Mouse (Mus musculus) layer of hippocampus, adult 18-20 months (tissue): ENCODE data around the gene Emsy. TPM values are rescaled to one million over a fixed set of nuclear protein-coding genes. Genes with fewer than 3 reads are reported as not detected.

Source experiments
- DNase-seq, 2 experiments: peaks; one replicate each; pipeline ENCODE4 v3.0.0; 2022; ENCODE audit warnings: low spot score in 2 of 2
- long read RNA-seq: library from polyadenylated mRNA; stranded (forward); transcript quantifications from one replicate; pipeline ENCODE4 v2.0.0, GENCODE M21; 2021
- total RNA-seq, 2 experiments: library from RNA; stranded (reverse); gene quantifications; 2 replicates each; pipeline ENCODE4 v1.2.3; 2021

The Emsy gene
- 10 to 100 TPM; 71.0 to 72.1 TPM for total RNA-seq
- long read RNA-seq, partial matches to known transcripts, result 1 of 16 reads
- long read RNA-seq, other reads (novel, unspliced or antisense), result 15 of 16 reads

DNA sequence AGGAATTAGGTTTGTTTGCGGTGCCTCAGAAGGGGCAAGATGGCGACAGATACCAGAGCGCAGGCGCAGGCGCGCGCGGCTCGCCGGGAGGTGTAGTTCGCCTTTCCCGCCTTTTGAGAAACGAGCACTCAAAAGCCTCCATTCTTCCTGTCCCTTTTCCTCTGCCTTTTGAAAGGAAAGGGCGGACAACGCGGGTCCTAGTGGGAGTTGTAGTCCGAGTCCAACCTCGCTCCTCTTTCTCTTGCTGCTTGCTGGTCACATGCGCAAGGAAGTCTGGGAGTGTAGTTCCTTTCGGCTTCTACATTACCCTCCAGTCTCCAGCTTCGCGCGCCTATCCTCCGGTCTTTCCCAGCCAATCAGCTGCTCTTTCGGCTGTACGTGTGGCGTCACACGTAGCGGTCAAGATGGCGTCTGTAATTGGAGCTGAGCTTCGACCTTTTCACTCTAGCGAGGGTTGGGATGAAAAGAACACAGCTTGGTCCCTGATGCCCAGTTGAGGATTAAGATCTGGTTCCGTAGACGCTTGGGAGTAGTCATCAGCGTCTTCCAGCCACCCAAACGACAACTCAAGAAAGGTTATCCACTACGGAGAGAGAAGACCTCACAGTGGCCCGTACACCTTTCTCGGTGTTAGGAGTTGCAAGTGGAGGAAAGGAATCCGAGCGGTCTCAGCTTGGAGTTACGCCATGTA lies at the start of gene Emsy:
Gene Emsy, minus strand, starts transcription at position 253 of the 691 bp plus-strand sequence.
- DNase-seq, result peak; percentile 98

DNA sequence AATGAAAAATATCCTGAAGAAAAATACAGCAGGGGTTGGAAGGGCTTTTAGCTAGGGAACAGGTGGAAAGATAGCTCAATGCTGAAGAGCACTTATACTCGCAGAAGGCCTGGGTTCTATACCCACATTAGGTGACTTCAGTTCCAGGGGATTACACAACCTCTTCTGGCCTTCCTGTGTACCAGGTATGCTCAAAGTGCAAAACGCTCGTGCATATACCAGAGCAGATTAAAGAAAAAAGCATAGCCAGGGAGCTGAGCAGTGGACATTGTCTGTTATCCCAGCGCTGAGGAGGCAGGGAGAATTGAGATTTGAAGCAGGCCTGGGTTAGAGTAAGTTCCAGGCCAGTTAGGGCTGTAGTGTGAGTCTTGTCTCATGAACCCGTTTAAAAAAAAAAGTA lies 47.7 kb upstream of the Emsy start:
- no peak for DNase-seq

- no peak for DNase-seq
These were observed 46.8 kb upstream of the Emsy start for GRCm38 (mm10) chr7:98703365-98703881.

DNA sequence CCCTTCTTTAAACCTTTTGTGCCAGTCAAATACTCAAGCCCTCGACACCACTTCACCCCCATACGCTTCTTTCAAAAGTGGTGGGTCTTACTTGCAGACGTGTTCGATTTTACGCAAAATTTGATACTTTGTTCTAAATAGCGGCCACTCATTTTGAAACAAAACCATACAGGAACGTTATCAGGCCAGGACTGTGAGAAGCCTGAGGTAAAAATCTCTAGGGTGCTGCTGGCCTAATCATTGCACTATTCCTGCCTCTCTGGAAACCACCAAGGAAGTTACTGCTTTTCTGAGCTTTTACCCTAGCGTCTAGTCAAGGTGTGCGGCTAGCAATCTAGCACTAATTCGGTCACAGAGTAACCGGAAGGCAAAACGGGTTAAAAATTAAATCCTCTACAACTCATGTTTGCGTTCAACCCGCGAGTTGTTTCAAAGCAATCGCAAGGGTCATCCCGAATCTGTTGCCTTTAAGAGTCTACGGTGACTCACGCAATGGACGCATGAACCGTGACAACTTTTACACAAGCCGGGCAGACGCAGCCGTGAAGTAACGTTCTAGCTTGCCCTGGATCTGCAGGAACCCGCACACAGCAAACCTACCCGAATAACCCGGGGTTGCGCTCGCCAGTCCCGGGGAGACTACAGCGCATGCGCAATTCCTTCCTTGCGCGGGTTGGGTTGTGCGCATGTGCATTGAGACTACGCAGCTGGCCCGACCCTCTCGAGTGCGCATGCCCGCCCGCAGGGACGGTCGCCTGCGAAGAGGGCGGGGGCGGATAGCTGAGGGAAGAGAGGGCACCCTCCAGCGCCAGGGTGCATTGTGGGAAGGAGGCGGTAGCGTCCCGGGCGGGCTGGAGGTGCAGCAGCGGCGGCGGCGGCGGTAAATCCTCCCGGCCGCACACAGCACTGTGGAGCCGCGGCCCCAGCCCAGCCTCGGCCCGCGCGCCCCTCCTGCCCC lies 46.0 kb upstream of the Emsy start, which contains the start of gene Thap12:
Gene Thap12, plus strand, starts transcription at position 821 of the 958 bp plus-strand sequence.
- DNase-seq, result peak; percentile 99

DNA sequence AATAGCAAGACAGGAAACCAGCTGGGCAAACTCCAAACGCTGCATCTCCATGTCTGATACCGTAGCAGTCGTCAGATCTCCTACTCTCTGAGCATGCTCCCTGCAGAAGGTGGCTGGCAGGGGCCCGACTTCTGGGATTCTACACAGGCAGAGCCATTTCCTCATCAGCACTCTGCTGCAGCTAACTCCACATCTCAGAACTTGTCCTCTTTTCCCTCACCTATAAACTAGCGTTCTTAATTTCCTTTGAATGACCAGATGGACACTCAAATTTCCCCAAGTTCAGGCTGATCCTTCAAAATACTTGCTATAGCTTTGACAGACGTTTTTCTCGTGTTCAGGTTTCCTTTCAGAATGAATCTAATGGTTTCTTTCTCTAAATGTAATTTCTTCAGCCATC lies 45.2 kb upstream of the Emsy start:
- no peak for DNase-seq

DNA sequence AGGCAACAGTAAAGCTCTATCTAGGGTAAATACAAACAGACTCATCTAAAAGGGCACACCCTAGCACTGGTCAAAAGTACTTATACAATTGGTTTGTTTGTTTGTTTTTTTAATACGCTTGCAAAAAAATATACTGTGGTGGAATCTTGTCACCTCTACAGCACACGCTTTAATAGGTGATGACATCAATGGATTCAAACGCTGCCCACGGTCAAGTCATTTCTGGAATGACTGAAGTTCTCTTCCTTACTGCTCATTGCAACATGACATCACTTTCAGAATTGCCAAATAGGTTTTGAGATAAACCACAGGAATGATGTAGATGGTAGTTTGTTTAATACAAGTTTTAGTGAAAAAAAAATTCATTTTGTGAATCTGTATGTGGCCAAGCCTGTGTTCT lies 42.0 kb upstream of the Emsy start:
- no peak for DNase-seq

GRCm38 (mm10) chr7:98698041-98698440 lies 41.5 kb upstream of the Emsy start:
- DNase-seq, result no peak

- DNase-seq, result no peak
These were observed 40.9 kb upstream of the Emsy start for GRCm38 (mm10) chr7:98697496-98697895.

DNA sequence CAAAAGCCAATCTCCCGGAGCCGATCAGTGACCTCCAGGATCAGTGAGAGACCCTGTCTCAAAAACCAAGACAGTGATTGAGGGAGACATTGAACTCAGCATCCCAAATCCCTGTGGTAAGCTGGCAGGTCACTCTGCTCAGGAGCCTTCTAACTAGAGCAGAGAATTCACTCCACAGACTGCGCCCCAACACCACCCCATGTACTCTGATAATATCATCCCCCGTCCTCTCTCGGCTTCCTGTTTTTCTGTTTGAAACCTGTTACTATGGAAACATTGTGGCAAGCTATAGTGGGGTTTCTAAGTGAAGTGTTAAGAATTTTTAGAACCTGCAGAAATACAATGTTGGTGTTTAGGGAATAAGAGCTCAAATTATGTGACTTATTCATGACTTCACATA lies 37.5 kb upstream of the Emsy start:
- DNase-seq, result peak in 1 of 2 experiments; percentile 72

- no peak for DNase-seq
These were observed 36.4 kb upstream of the Emsy start for GRCm38 (mm10) chr7:98692761-98693546.

DNA sequence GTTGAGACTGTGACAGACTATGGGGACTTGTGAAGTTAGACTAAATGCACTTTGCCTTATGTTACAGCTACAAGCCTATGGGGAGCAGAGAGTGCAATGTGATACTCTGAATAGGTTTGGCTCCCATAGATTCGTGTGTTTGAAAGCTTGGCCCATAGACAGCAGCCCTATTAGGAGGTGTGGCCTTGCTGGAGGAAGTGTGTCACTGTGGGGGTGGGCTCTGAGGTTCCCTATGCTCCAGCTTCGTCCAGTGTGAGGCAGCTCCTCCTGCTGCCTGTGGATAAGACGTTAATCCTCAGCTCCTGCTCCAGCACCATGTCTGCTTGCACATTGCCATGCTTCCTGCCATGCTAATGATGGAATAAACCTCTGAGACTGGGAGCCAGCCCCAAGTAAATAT lies 34.2 kb upstream of the Emsy start:
- DNase-seq, result no peak

GRCm38 (mm10) chr7:98690126-98690525 lies 33.5 kb upstream of the Emsy start:
- no peak for DNase-seq

- no peak for DNase-seq
These were observed 29.3 kb upstream of the Emsy start for GRCm38 (mm10) chr7:98685895-98686294.

- DNase-seq, result no peak
These were observed 26.2 kb upstream of the Emsy start for GRCm38 (mm10) chr7:98682821-98683220.

GRCm38 (mm10) chr7:98680691-98681090 lies 24.1 kb upstream of the Emsy start:
- DNase-seq, result no peak

GRCm38 (mm10) chr7:98678441-98678840 lies 21.9 kb upstream of the Emsy start:
- no peak for DNase-seq

DNA sequence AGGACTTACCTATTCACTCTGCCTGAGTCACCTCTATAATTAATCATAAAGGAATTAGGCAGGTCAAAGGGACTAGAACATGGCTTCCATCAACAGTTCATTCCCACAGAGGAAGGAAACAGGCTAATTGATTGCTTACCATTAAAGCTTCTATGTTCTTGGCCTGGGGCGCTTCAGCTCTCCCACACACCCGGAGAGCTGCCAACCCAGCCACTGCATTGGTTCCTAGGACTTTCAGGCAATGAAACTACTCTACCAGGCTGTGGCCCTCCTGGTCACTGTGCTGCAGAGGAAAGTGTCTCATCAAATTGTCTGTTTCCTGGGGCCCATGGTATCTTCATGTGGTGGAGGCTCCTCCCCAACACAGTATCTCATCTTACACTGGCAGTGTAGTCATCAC lies 20.9 kb upstream of the Emsy start:
- DNase-seq, result peak in 1 of 2 experiments; percentile 37

DNA sequence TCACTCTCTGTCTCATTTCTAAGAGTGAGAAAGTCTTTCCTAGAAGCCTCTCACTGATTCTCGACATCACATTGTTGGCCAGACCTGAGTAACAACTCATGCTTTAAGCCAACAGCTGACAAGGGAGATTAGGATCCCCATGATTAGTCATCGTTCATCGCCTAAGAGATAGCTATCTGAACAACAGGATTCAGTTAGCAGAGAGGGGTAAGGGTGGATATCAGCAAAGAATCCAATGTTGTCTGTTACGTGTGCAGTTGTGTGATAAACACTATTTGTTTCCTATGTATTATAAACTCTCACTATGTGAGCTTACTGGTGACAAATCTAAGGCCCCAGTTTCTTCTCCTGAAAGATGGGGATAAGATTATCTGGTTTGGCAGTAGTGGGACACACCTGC lies 17.8 kb upstream of the Emsy start:
- DNase-seq, result no peak

GRCm38 (mm10) chr7:98672241-98672955 lies 15.8 kb upstream of the Emsy start:
- peak in 1 of 2 experiments; percentile 27 for DNase-seq

GRCm38 (mm10) chr7:98671416-98671815 lies 14.8 kb upstream of the Emsy start:
- no peak for DNase-seq
